Mouse (Mus musculus): ENCODE measurements around the gene Gm6685.
A peak's percentile ranks its signal among the peaks of the same experiment; 100 is the strongest.
"Not testable (repeated sequence)": the region's sequence is repeated elsewhere in the genome, so short reads cannot be mapped to it uniquely, and the experiment has no call there.

Gene Gm6685

GRCm38 (mm10) chr11:28339224-28340150, at the start of gene Gm6685:
Gene Gm6685 (minus strand): TSS chr11:28339867.
- DNase-seq = peak; percentile 7

GRCm38 (mm10) chr11:28375891-28376290, 36.2 kb upstream of the Gm6685 start:
- DNase-seq = no peak

- no peak for DNase-seq
Measured at GRCm38 (mm10) chr11:28374636-28375035, 35.0 kb upstream of the Gm6685 start.

- not testable (repeated sequence) for DNase-seq
Measured at GRCm38 (mm10) chr11:28371381-28371780, 31.7 kb upstream of the Gm6685 start.

- DNase-seq = no peak
Measured at GRCm38 (mm10) chr11:28365929-28366244, 26.2 kb upstream of the Gm6685 start.

- peak; percentile 77 for DNase-seq
Measured at GRCm38 (mm10) chr11:28365209-28365928, 25.7 kb upstream of the Gm6685 start.

- DNase-seq = no peak
Measured at GRCm38 (mm10) chr11:28343465-28343864, 3.8 kb upstream of the Gm6685 start.

- no peak for DNase-seq
Measured at GRCm38 (mm10) chr11:28341887-28342286, 2.2 kb upstream of the Gm6685 start.

- DNase-seq = no peak
Measured at GRCm38 (mm10) chr11:28327878-28328277, 11.8 kb downstream of the Gm6685 start.

GRCm38 (mm10) chr11:28313396-28313795, 26.3 kb downstream of the Gm6685 start:
- no peak for DNase-seq

- DNase-seq = no peak
Measured at GRCm38 (mm10) chr11:28307723-28308122, 31.9 kb downstream of the Gm6685 start.

GRCm38 (mm10) chr11:28290440-28290839, 49.2 kb downstream of the Gm6685 start:
- no peak for DNase-seq

Measured in thymus, postnatal 4 days (tissue).